Mouse (Mus musculus) right cerebral cortex, postnatal 36 days (tissue): ENCODE measurements around the gene Gm49661.
A peak's percentile ranks its signal among the peaks of the same experiment; 100 is the strongest.

ENCODE experiments used
- DNase-seq, 2 experiments: peaks; one replicate each; pipeline ENCODE4 v3.0.0; 2022; ENCODE audit warnings: low spot score in 2 of 2, mixed read lengths in 1 of 2

The Gm49661 gene

DNA sequence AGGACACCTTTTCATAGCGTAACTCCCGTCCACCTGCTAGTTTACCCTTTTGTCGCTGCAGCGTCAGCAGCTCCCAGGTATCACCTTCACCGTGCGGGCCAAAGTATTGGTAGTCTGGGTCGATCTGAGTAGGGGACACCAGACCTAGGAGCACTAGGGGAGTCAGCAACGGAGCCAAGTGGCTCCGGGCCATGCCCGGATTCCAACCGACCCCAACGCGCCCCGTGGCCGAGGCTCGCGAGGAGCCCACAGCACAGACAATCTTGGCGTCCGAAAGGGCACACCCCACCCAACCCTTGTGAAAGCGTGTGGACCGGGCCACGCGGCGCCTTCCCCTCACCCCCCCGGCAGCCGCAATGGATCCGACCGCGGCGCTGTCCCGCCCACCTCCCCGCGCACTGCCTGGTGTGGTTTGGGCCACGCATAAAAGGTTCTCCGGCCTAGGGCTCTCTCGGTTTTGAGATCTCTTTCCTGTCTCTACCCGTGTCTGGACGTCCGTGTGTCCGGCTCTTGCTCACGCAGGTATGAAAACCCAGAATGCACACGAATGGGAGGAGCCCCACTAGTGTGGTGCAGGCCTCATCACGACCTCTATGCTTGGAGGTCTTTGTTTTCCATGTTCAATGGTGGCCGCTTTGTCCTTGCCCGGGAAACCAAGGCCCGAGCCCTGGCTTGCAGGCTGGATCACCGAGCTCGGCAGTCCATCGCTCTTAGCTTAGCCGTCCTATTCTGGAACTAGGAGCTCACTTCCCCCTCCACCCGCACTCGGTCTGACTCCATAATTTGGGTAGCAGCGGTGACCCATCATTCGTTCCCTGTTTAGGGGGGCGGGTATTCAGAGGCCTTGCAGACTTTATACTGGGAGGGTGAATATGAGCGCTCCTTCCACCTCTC lies at the start of gene Gm49661, which contains the start of the genes Prdx2 and Rnaseh2a:
TSS of gene Gm49661 (minus strand) at position 193 of the 894 bp plus-strand sequence.
TSS of gene Prdx2 (plus strand) at position 347 of the 894 bp plus-strand sequence.
TSS of gene Rnaseh2a (minus strand) at position 527 of the 894 bp plus-strand sequence.
- peak in 1 of 2 experiments; percentile 64 for DNase-seq

DNA sequence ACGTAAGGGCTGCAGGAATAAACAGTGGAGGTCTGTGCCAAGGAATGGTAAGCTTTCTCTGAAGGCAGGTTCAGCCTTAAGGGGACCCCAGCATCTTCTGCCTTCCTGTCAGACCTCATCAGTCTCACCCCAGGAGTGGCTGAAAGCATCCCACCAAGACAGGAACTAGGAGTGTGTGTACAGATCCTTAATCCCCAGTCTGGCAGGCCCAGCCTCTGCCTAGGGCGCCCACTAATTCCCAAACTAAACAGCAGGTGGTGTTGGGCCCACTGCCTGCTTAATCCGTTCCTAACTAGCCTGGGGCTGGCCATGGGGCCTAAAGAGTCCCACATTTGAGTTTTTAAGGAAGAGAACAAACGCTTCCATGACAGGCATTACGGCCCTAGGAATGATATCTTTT lies 48.0 kb upstream of the Gm49661 start:
- DNase-seq, result no peak

DNA sequence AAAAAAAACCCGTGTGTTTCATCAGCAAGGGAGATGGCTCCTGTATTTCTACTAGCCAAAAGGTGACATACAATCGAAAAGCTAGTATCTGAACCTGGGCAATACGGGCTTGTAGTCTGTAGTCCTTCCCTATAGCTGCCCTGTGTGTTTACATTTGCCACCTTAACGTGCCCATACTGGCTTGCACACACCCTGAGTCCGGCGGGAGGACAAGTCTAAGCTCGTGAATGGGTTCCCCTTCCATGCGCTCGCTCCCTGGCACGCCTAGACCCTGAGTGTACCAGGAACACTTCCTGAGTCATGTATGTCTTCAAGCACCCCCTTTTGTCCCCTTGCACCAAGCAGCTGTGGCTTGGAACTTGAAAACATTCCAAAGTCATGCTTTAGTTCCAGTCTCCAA lies 47.5 kb upstream of the Gm49661 start:
- DNase-seq, result no peak

DNA sequence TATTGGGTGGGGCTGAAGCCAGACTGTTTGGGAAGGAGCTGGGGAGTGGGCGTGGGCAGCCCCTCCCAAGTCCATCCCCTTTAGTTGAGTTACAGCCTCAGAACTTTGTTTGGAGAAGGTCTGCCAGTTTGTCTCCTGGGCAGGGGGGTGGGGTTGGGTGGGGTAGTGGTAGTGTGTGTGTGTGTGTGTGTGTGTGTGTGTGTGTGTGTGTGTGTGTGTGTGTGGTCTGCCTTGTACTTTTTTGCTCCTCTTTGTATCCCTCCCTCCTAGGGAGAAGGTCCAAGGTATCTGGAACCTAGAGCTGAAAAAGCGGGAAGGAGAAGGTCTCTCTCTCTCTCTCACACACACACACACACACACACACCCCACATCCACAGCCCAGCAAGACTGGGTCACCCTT lies 45.2 kb upstream of the Gm49661 start, which contains the start of gene Best2:
TSS of gene Best2 (minus strand) at position 101 of the 400 bp plus-strand sequence.
- DNase-seq, result no peak

DNA sequence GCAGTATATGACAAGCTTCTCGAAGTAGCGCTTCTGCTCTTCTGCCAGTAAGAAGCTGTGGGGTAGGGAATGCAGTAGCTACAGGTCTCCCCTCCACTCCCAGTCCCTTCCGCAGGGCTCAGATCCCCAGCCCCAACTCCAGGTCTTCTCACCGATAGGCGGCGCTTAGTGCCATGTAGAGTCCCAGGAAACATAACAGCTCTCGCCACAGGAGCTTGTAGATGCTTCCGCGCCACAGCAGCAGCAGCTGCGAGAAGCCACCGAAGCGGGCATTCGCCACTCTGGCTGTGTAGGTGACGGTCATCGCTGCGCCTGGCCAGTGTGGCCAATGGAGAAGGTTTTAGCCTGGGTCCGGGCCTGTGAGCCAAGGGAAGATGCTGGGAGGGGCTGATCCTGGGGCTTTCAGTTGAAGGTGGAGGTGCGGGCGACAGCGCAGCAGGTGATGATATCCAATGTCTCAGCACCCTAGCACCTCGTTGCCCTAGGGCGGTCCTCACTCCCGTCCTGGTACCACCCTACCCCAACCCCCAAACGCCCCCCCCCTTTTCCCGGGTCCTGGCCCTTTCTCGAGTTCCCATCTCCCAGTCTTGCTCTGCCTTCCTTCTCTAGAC lies 44.1 kb upstream of the Gm49661 start:
- peak; percentile 66 to 67 for DNase-seq

DNA sequence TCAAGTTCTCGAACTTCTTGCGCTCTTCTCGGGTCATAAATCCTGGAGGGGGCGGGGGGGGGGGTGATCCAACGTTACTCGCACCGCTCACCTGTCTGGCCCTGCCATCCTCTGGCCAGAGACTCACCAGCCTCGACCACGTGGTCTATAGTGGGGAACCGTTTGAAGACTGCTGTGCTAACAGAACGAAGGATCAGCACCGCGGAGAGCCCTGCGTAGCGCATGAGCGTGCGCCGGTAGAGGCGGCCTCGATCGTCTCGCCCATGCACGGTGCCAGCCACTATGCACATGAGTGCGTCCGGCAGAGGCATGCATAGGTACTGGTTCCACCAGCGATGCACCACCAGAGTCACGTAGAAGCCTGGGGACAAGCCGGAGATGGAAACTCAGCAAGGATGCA lies 42.0 kb upstream of the Gm49661 start:
- DNase-seq, result no peak

DNA sequence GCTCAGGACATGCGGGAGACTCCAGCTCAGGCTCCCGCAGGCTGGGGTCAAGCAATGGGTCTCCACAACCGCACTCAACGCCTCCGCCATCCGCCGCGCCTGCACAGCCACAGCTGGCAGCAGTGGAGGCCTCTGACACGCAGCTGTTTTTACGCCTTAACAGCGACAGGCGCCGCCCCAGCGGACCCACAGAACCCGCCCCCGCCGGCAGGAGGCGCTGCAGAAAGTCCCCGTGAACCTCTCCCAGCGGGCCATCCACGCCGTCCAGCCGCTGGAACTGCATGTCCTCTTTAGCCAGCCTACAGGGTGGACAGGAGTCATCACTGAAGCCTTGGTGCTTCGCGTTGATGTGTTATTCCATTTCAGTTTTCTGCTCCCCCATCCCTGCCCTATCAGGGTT lies 38.5 kb upstream of the Gm49661 start:
- no peak for DNase-seq

DNA sequence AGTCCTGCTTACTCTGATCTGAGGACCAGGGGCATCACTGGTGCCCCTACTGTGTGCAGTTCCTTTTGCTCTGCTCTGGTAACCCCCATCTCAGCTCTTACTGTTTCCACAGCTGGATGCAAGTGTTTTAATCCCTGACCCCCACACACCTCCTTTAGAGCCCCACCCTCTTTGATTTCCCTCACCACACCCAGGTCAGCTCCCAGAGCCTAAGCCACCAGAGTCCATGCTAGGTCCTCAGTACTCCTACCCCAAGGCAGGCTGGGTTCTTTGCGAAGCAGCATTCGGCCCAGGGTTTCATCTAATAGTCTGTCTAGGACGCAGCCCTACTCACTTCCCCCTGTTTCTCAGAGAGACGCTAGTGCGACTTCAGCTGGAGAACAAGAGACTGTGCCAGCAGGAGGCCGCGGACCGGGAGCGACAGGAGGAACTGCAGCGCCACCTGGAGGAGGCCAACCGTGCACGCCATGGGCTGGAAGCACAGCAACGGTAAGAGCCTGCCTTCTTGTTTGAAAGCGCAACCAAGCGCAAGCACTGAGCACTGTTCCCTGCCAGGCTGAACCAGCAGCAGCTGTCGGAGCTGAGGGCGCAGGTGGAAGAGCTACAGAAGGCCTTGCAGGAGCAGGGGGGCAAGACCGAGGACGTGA lies 28.5 kb upstream of the Gm49661 start:
- DNase-seq, result peak; percentile 85 to 89

DNA sequence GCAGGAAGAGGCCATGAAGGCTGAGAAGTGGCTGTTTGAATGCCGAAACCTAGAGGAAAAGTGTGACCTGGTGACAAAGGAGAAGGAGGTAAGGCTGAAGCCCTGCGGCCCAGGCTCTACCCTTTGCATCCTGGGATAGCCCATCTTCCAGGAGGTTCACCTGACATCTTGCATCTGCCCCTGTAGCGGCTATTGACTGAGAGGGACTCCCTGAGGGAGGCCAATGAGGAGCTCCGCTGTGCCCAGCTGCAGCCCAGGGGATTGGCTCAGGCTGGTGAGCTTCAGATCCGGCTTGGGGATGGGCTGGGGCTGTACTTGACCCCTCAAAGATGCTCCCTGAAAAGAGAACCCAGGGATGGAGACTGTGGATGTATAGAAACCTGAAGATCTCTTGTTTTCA lies 27.7 kb upstream of the Gm49661 start:
- DNase-seq, result no peak

DNA sequence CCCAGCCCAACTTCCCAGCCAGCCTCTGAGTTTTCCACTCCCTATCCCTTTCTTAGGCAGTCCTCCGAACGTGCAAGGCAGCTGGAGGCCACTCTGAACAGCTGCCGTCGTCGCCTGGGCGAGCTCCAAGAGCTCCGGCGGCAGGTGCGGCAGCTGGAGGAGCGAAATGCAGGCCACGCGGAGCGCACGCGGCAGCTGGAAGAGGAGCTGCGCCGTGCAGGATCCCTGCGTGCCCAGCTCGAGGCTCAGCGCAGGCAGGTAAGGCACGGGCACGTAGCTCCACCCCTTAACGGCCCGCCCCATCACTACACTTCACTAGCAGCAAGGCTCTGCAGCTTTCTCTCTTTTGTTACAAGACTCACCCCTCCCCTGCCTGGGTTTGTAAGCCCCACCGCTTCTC lies 26.4 kb upstream of the Gm49661 start:
- no peak for DNase-seq

DNA sequence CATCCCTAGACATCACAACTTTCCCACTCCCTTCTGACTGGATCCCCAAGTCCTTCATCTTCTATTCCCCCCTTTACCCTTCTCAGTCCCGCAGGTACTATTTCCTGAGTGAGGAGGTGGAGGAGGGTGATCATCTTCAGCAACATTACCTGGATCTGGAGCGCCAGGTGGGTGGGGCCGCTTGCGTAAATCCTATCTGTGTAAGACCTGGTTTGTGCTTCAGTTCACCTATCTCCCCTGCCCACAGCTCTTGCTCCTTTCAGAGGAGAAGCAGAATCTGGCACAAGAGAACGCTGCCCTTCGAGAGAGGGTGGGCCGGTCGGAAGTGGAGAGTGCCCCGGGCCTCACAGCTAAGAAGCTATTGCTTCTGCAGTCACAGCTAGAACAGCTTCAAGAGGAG lies 25.1 kb upstream of the Gm49661 start:
- DNase-seq, result no peak

DNA sequence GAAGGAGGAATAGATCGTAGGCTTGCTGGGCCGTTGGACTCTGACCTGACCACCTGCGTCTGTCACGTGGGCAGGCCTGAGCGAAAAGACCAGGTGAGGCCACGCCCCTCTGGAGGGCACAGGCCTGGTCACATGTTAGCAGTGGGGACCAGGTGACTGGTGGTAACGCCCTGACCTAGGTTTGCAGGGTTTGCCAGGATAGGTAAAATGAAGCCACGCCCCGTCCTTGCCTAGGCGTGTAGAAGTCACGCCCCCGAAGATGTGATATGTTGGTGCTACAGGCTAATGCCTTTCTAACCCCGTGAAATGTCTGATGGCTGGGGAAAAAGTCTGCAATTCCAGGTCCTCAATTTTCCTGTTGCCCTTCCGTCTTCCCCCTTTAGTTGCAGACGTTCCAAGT lies 21.6 kb upstream of the Gm49661 start:
- no peak for DNase-seq

DNA sequence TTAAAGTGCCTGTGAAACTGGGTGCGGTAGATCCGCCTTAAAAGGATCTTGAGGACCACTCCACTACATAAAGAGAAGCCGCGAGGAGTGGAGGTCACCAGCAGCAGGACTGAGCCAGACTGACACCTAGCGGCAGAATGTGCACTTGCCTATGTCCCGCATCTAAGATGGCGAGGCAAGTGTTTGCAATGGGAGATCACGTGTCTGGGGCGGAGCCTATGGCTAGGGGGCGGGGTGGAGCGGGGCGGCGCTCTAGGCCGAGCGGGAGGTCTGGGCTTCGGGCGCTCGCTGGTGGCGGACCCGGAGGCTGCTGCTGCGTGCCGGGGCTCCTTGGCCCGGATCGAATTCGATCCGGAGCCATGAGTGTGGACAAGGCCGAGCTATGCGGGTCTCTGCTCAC lies 21.1 kb upstream of the Gm49661 start, which contains the start of gene Hook2:
TSS of gene Hook2 (plus strand) at position 255 of the 400 bp plus-strand sequence.
- DNase-seq, result peak; percentile 95 to 96

DNA sequence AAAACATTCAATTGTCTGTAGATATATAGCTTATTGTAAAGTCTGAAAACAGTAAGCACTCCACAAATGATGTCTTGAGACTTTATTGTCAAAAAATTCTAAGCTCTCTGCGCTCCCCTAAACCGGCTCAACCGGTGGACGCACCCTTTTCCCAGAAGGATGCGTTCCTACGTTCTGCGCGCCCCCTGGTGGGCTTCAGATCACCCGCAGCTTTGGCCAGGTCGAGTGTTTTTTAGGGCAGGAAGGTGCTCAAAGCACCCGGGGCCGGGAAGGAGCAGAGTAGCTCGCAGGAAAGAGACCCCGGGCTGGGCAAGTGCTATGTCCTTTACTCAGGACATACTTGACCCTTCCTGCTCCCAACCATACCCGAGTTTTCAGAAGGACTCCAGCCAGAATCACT lies 20.6 kb upstream of the Gm49661 start:
- DNase-seq, result peak; percentile 74 to 77

DNA sequence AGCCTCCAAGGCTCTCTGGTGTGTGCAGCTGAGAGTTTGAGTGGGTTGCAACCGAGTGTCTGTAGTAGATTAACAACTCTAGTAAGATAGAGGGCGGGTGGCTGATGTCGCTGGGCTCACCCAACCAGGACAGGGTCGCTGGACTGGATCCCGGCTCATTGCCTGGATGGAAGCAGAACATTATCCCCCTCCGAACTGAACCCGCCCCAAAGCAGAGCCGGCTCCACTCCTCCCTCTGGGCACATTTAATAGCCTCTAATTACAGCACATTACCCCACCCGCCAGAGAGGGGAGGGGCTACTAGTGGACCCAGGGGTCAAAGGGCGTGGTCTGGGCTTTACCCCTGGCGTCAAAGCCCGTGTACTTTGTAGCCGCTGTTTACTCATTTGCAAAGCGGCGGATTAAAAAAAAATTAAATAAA lies 20.1 kb upstream of the Gm49661 start:
- no peak for DNase-seq

DNA sequence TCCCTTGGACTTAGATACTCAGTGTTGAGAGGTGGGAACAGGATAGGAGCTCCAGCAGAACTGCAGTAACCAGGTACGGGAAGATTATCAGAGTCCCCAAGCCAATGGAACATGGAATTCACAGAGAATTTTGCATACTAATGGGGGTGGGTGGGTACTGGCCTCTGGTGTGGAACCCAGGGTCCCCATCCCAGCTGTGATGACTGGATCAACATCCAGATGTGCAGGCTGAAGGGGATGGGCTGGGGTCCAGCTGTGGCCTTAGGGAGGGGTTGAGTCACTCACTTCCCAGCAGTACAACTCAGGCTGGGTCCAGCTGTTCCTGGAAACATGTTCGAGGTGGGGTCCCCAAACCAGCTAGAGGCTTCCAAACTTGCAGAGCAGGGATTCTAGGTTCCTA lies 18.7 kb upstream of the Gm49661 start:
- DNase-seq, result no peak

DNA sequence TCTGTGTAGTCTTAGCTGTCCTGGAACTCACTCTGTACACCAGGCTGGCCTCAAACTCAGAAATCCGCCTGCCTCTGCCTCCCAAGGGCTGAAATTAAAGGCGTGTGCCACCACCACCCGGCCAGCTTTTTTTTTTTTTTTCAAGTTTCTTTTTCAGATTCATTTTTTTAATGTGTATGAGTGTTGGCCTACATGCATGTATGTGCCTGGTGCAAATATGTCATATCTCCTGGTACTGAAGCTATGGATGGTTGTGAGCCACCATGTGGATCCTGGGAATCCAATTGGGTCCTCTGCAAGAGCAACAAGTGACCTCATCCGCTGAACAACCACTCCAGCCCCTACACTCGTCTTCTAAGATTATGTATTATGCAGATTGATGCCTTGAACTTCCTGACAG lies 18.2 kb upstream of the Gm49661 start:
- DNase-seq, result no peak

DNA sequence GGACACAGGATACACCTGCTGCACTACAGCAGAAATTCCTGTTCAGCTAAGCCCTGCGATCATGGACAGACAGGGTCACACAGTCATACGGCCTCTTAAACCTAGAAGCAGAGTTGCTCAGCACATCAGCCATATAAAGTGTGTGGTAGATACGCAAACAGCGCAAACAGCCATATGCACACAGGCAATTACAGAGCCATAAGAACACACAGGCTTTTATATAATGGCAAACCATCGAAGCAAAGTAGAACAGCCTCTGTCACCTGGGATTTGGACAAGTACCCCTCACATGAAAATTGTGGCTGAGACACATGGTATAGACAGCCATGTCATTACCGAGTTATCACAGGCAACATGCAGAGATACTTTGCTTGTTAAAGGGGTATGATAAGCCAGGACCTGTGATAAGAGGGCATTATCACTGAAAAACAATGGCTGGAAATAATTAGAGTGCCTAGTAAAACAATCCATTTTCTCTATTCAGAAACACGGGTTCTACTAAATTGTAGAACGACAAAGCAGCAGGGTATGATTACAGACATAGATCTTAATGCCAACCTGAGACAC lies 17.2 kb upstream of the Gm49661 start:
- no peak for DNase-seq

DNA sequence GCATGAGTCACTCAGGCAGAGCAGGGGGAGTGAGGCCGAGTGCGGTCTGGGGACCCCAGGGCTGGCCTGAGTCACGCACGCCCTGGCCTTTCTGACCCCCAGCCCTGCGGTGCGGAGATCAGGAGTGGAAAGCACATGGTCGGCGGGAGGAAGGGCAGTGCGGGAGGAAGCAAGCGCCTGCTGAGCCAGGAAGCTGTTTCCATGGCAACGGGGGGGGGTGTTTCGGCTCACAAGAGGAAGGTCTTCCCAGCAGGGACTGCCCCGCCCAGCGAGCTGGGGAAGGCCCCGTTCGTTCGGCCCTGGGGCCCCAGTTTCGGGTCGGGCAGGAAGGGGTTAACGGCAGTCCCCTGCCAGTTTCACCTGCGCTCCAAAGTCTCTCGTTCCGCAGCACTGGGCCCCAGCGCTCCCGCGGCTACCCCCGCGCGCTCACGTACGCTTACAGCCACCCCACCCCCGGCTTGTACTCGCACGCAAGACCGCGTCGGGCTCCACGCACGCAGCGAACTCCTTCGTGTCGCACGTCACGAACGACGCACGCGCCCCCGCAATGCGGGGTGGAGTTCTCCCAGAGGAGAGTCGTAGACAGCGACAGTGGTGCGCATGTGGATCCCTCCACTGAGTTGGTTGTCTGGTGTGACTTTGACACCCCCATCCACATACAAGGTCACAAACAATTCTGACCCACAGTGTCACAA lies 16.6 kb upstream of the Gm49661 start:
- DNase-seq, result peak; percentile 95 to 96

DNA sequence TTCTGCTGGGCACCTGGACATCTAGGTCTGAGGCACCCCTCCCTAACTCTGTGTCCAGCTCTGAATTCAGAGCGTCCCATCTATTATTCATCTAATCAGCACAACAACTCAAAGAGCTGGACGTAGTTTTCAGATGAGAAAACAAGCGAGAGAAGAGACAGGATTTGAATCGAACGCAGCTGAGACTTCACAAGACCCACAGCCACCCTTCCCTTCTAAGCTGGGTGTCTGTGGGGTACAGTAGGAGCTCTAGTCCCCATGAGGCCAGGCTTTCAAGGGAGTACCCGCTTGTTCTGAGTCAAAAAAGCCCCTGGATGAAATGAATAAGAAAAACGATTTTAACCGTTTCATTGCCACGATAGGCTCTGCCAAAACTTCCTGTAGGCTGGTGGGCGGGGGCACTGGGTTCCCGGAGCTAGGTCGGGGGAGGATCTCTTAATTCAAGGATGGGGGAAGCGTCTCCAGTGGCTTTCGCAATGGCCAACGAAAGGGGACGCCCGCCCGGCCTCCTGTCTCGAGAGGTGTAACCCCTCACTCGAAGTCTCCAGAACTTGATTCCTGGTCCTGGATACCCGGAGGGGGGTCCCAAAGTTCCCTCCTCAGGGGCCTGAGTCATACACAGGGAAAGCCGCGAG lies 15.9 kb upstream of the Gm49661 start:
- DNase-seq, result no peak
